Mouse (Mus musculus) E14TG2a.4 (cell line): ENCODE results near the gene Cnot10.

Experiments
- H3K27me3 ChIP-seq: 2 replicates; pipeline ENCODE4 v1.6.1; 2014; ENCODE audit warnings: low read length, control low read depth; ENCODE audit not compliant: insufficient read depth
- H3K36me3 ChIP-seq: 2 replicates; pipeline ENCODE4 v1.6.1; 2014; ENCODE audit warnings: low read length, control low read depth; ENCODE audit not compliant: insufficient read depth
- H3K4me1 ChIP-seq: replicated peaks from 2 replicates; pipeline ENCODE4 v1.6.1; 2014; ENCODE audit warnings: low read depth, low read length, control low read depth
- H3K4me3 ChIP-seq: replicated peaks from 2 replicates; pipeline ENCODE4 v1.5.1; 2014; ENCODE audit warnings: mild to moderate bottlenecking, low read length
- H3K9me3 ChIP-seq: 2 replicates; pipeline ENCODE4 v1.6.1; 2014; ENCODE audit warnings: low read length, control low read depth
- CTCF ChIP-seq: conservative IDR thresholded peaks from 2 replicates; pipeline ENCODE4 v1.5.1; 2014; ENCODE audit warnings: low read length
- NANOG ChIP-seq: IDR thresholded peaks from 2 replicates; pipeline ENCODE4 v1.6.1; 2014; ENCODE audit warnings: borderline replicate concordance, low read length, mixed read lengths
- POU5F1 ChIP-seq: IDR thresholded peaks from 2 replicates; pipeline ENCODE4 v1.6.1; 2014; ENCODE audit warnings: low read length, borderline replicate concordance

The Cnot10 gene

DNA sequence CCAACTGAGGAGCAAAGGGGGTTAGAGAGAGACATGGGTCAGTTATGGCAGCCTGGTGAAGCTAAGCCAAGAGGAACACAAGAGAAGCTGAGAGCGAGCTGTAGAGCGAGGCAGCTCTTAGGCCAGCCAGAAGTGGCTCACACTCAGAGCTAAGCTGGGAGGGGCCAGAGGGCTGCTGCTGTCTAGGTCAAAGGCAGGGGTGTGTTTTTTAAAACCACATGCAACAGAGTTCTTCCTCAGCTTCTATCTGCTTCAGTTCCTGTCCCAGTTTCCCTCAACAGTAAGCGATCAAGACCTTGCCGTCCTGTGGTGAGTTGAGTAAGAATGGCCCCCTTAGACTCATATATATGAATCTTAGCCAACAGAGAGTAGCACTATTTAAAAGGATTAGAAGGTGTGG is 27.0 kb downstream of the Cnot10 start:
- peak overlapping the region; percentile 66 for H3K4me3 ChIP-seq

GRCm38 (mm10) chr9:114612566-114612965 is 27.4 kb downstream of the Cnot10 start:
- TF ChIP-seq POU5F1 (no peak), CTCF (no peak), NANOG (no peak)

More for the DNA sequence above, 27.0 kb downstream of the Cnot10 start:
- TF ChIP-seq POU5F1: no peak
- no peak for TF ChIP-seq CTCF
- TF ChIP-seq NANOG: no peak
- no peaks in the 10 kb centered on the region for H3K9me3 ChIP-seq
- H3K27me3 ChIP-seq: no peaks in the 10 kb centered on the region
- peaks cover 77% of the 10 kb centered on the region for H3K4me1 ChIP-seq
- peaks cover 90% of the 10 kb centered on the region for H3K36me3 ChIP-seq

GRCm38 (mm10) chr9:114610266-114610665 is 29.7 kb downstream of the Cnot10 start:
- Histone ChIP-seq H3K4me3 (no peak overlapping the region), H3K9me3 (no peaks in the 10 kb centered on the region), H3K27me3 (no peaks in the 10 kb centered on the region), H3K36me3 (peaks cover 97% of the 10 kb centered on the region), H3K4me1 (peaks cover 66% of the 10 kb centered on the region)
- TF ChIP-seq CTCF: no peak
- TF ChIP-seq POU5F1: no peak
- TF ChIP-seq NANOG: no peak

More at GRCm38 (mm10) chr9:114612566-114612965, 27.4 kb downstream of the Cnot10 start:
- Histone ChIP-seq H3K27me3 (no peaks in the 10 kb centered on the region), H3K4me3 (peak overlapping the region; percentile 66), H3K9me3 (no peaks in the 10 kb centered on the region), H3K36me3 (peaks cover 90% of the 10 kb centered on the region), H3K4me1 (peaks cover 73% of the 10 kb centered on the region)

- Histone ChIP-seq H3K27me3 (no peaks in the 10 kb centered on the region), H3K4me3 (no peak overlapping the region), H3K36me3 (peaks cover 96% of the 10 kb centered on the region), H3K9me3 (no peaks in the 10 kb centered on the region), H3K4me1 (peaks cover 33% of the 10 kb centered on the region)
- TF ChIP-seq NANOG: no peak
- no peak for TF ChIP-seq POU5F1
- TF ChIP-seq CTCF: no peak
These were observed 36.0 kb downstream of the Cnot10 start for GRCm38 (mm10) chr9:114603876-114604540.

DNA sequence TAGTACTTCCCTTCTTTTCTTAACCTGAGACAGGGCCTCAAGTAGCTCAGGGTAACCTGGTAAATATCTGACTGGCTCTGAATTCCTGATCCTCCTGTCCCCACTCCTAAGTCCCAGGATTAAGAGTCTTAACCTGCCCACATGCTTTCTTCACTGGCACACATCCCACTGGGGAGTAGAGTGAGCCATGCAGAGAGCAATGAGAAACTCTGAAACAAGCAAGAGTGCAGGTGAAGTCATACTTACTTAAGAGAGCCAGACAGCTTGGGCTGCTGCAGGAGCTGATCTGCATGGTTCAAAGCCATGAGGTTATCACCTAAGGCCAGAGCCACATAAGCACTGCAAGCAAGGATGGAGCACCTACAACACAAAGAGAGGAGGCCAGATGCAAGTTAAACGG is 38.9 kb downstream of the Cnot10 start:
- Histone ChIP-seq H3K4me1 (peaks cover 41% of the 10 kb centered on the region), H3K27me3 (no peaks in the 10 kb centered on the region), H3K9me3 (no peaks in the 10 kb centered on the region), H3K4me3 (no peak overlapping the region), H3K36me3 (peaks cover 96% of the 10 kb centered on the region)
- TF ChIP-seq CTCF (no peak), POU5F1 (no peak), NANOG (no peak)

GRCm38 (mm10) chr9:114585017-114585345 is 55.0 kb downstream of the Cnot10 start:
- peak overlapping the region; percentile 77 for H3K4me3 ChIP-seq
- TF ChIP-seq NANOG: no peak
- peak; percentile 27 for TF ChIP-seq CTCF

GRCm38 (mm10) chr9:114584183-114585016 is 55.6 kb downstream of the Cnot10 start:
- Histone ChIP-seq H3K36me3 (peaks cover 40% of the 10 kb centered on the region), H3K9me3 (no peaks in the 10 kb centered on the region), H3K4me3 (peak overlapping the region; percentile 77), H3K4me1 (peaks cover 82% of the 10 kb centered on the region), H3K27me3 (no peaks in the 10 kb centered on the region)
- TF ChIP-seq CTCF (no peak), POU5F1 (no peak; the same call in 1 of the 2 replicates), NANOG (peak; percentile 95)

More at GRCm38 (mm10) chr9:114585017-114585345, 55.0 kb downstream of the Cnot10 start:
- Histone ChIP-seq H3K9me3 (no peaks in the 10 kb centered on the region), H3K36me3 (peaks cover 45% of the 10 kb centered on the region), H3K27me3 (no peaks in the 10 kb centered on the region), H3K4me1 (peaks cover 80% of the 10 kb centered on the region)

DNA sequence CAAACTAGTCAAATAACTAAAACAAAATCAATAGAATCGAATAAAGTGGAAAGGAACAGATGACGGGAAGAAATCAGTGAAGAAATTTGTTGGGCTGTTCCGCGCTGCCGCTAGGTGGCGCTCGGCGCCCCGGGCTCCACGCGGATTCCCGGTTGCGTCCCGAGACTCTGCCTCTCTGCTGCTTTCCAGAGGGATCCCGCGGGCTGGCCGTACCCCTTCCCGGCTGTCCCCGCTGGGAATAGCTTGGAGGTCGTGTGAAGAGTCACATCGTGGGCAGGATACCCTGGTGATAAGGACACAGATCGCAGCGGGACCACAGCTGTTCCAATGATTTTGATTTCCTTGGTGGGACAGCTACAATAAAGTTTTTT is 56.2 kb downstream of the Cnot10 start:
- Histone ChIP-seq H3K4me3 (peak overlapping the region; percentile 77), H3K9me3 (no peaks in the 10 kb centered on the region), H3K36me3 (peaks cover 33% of the 10 kb centered on the region), H3K4me1 (peaks cover 83% of the 10 kb centered on the region), H3K27me3 (no peaks in the 10 kb centered on the region)
- peak; percentile 75 for TF ChIP-seq CTCF
- no peak for TF ChIP-seq POU5F1

- TF ChIP-seq NANOG (no peak), POU5F1 (no peak), CTCF (no peak)
- H3K36me3 ChIP-seq: no peaks in the 10 kb centered on the region
- H3K27me3 ChIP-seq: no peaks in the 10 kb centered on the region
- H3K4me3 ChIP-seq: peak overlapping the region; percentile 63
- no peaks in the 10 kb centered on the region for H3K9me3 ChIP-seq
- peaks cover 69% of the 10 kb centered on the region for H3K4me1 ChIP-seq
These were observed 61.3 kb downstream of the Cnot10 start for GRCm38 (mm10) chr9:114578646-114579045.
